Mouse (Mus musculus) embryo, embryonic 11 days (tissue): ENCODE data around the gene Spa17.
A peak's percentile ranks its signal among the peaks of the same experiment; 100 is the strongest.

Experiments
- DNase-seq: peaks from one replicate; pipeline ENCODE4 v3.0.0-alpha.2; 2015

Spa17 gene

GRCm38 (mm10) chr9:37613182-37613910, at the start of gene Spa17:
Spa17 (minus strand) TSS chr9:37613722.
- peak; percentile 96 for DNase-seq

- no peak for DNase-seq
These were observed 49.7 kb upstream of the Spa17 start for GRCm38 (mm10) chr9:37663210-37663609.

- no peak for DNase-seq
These were observed 45.9 kb upstream of the Spa17 start for GRCm38 (mm10) chr9:37659413-37659812.

GRCm38 (mm10) chr9:37656931-37657481, 43.5 kb upstream of the Spa17 start, which contains the start of gene Tbrg1:
Tbrg1 (minus strand) TSS chr9:37657312.
- peak; percentile 93 for DNase-seq

- DNase-seq = no peak
These were observed 42.9 kb upstream of the Spa17 start for GRCm38 (mm10) chr9:37656439-37656881.

GRCm38 (mm10) chr9:37655961-37656360, 42.4 kb upstream of the Spa17 start:
- DNase-seq = no peak

GRCm38 (mm10) chr9:37653836-37654235, 40.3 kb upstream of the Spa17 start:
- no peak for DNase-seq

GRCm38 (mm10) chr9:37650639-37651038, 37.1 kb upstream of the Spa17 start:
- DNase-seq = no peak

GRCm38 (mm10) chr9:37646246-37646645, 32.7 kb upstream of the Spa17 start:
- no peak for DNase-seq

GRCm38 (mm10) chr9:37638721-37639120, 25.2 kb upstream of the Spa17 start:
- DNase-seq = no peak

- no peak for DNase-seq
These were observed 23.4 kb upstream of the Spa17 start for GRCm38 (mm10) chr9:37636800-37637542.

GRCm38 (mm10) chr9:37636335-37636734, 22.8 kb upstream of the Spa17 start:
- DNase-seq = peak; percentile 63

- DNase-seq = no peak
These were observed 20.7 kb upstream of the Spa17 start for GRCm38 (mm10) chr9:37634269-37634668.

- DNase-seq = no peak
These were observed 18.8 kb upstream of the Spa17 start for GRCm38 (mm10) chr9:37632305-37632704.

GRCm38 (mm10) chr9:37629941-37630340, 16.4 kb upstream of the Spa17 start:
- DNase-seq = no peak

- no peak for DNase-seq
These were observed 15.1 kb upstream of the Spa17 start for GRCm38 (mm10) chr9:37628581-37628980.

- no peak for DNase-seq
These were observed 13.7 kb upstream of the Spa17 start for GRCm38 (mm10) chr9:37627263-37627662.

- peak; percentile 5 for DNase-seq
These were observed 12.6 kb upstream of the Spa17 start for GRCm38 (mm10) chr9:37626103-37626567.

GRCm38 (mm10) chr9:37625641-37626040, 12.1 kb upstream of the Spa17 start:
- DNase-seq = peak; percentile 37

GRCm38 (mm10) chr9:37625129-37625528, 11.6 kb upstream of the Spa17 start:
- DNase-seq = no peak

GRCm38 (mm10) chr9:37624502-37624901, 11.0 kb upstream of the Spa17 start:
- no peak for DNase-seq

GRCm38 (mm10) chr9:37623981-37624380, 10.5 kb upstream of the Spa17 start:
- no peak for DNase-seq

- DNase-seq = no peak
These were observed 7.8 kb upstream of the Spa17 start for GRCm38 (mm10) chr9:37621290-37621689.

- DNase-seq = peak; percentile 64
These were observed 3.2 kb upstream of the Spa17 start for GRCm38 (mm10) chr9:37616770-37617169.
